Mouse (Mus musculus) erythroblast, embryonic 14.5 days (primary cell): ENCODE data around the gene Gal.

Experiments
- GATA1 ChIP-seq: IDR thresholded peaks from 2 replicates; pipeline ENCODE4 v1.6.1; 2012; ENCODE audit warnings: low read length, inconsistent platforms, mixed read lengths
- TAL1 ChIP-seq: IDR thresholded peaks from 3 replicates; pipeline ENCODE4 v1.6.1; 2012; ENCODE audit warnings: low read length, inconsistent platforms, mixed read lengths

GRCm38 (mm10) chr19:3375945-3376495 is 38.3 kb downstream of the Gal start:
- TF ChIP-seq GATA1 (no peak), TAL1 (no peak)
